Mouse (Mus musculus) gastrocnemius, adult 8-10 months (tissue): ENCODE measurements at regions not wholly inside any gene's neighbourhood (a gene's known extent, or its start where the extent isn't known, plus 50 kb on each side); places are given as distances from the start of the nearest gene placed in this dataset.

ENCODE experiments used
- DNase-seq, 2 experiments: peaks; one replicate each; pipeline ENCODE4 v3.0.0; 2022; ENCODE audit warnings: low spot score in 2 of 2

- peak; percentile 53 to 54 for DNase-seq
These were observed 319.5 kb downstream of the Med13l start for GRCm38 (mm10) chr5:118879808-118880478.

GRCm38 (mm10) chr5:118880546-118880945 lies 320.1 kb downstream of the Med13l start:
- DNase-seq: no peak

GRCm38 (mm10) chr5:118881886-118882285 lies 321.4 kb downstream of the Med13l start:
- DNase-seq: no peak

- DNase-seq: no peak
These were observed 327.7 kb downstream of the Med13l start for GRCm38 (mm10) chr5:118888131-118888530.

- DNase-seq: no peak
These were observed 330.7 kb downstream of the Med13l start for GRCm38 (mm10) chr5:118891131-118891530.

GRCm38 (mm10) chr5:118908224-118908623 lies 347.7 kb downstream of the Med13l start:
- no peak for DNase-seq

- no peak for DNase-seq
These were observed 349.3 kb downstream of the Med13l start for GRCm38 (mm10) chr5:118909756-118910155.

- DNase-seq: no peak
These were observed 353.8 kb downstream of the Med13l start for GRCm38 (mm10) chr5:118914191-118914750.

- no peak for DNase-seq
These were observed 362.9 kb downstream of the Med13l start for GRCm38 (mm10) chr5:118923357-118923756.

- no peak for DNase-seq
These were observed 368.6 kb downstream of the Med13l start for GRCm38 (mm10) chr5:118929037-118929436.

- no peak for DNase-seq
These were observed 369.6 kb downstream of the Med13l start for GRCm38 (mm10) chr5:118929990-118930501.

- no peak for DNase-seq
These were observed 379.0 kb downstream of the Med13l start for GRCm38 (mm10) chr5:118939336-118940039.

- no peak for DNase-seq
These were observed 383.8 kb downstream of the Med13l start for GRCm38 (mm10) chr5:118944256-118944655.

GRCm38 (mm10) chr5:118946090-118946489 lies 385.6 kb downstream of the Med13l start:
- DNase-seq: no peak

GRCm38 (mm10) chr5:118946994-118947393 lies 386.5 kb downstream of the Med13l start:
- no peak for DNase-seq

GRCm38 (mm10) chr5:118948119-118948786 lies 387.8 kb downstream of the Med13l start:
- no peak for DNase-seq

GRCm38 (mm10) chr5:118951067-118951466 lies 390.6 kb downstream of the Med13l start:
- no peak for DNase-seq

- no peak for DNase-seq
These were observed 400.1 kb downstream of the Med13l start for GRCm38 (mm10) chr5:118960521-118961001.

GRCm38 (mm10) chr5:118961091-118961490 lies 400.6 kb downstream of the Med13l start:
- DNase-seq: no peak

GRCm38 (mm10) chr5:118962152-118962551 lies 401.7 kb downstream of the Med13l start:
- DNase-seq: no peak

GRCm38 (mm10) chr5:118963001-118963400 lies 402.5 kb downstream of the Med13l start:
- DNase-seq: no peak

GRCm38 (mm10) chr5:118966901-118967300 lies 406.4 kb downstream of the Med13l start:
- DNase-seq: no peak
